Mouse (Mus musculus) midbrain, embryonic 14.5 days (tissue): ENCODE results near the gene Tbc1d19. TPM values are rescaled to one million over a fixed set of nuclear protein-coding genes. Genes with fewer than 3 reads are reported as not detected.

Experiments
- ATAC-seq: fragments of 200-750 bp; cut with Nextera tagmentation; 2 replicates; pipeline ENCODE4 v1.8.0; 2017; ENCODE audit warnings: moderate number of reproducible peaks, moderate library complexity; ENCODE audit not compliant: low FRiP score, low TSS enrichment
- DNase-seq: peaks from one replicate; pipeline ENCODE4 v3.0.0-alpha.2; 2015
- H3K27ac ChIP-seq: fragments of 300-500 bp; sonication (generic); replicated peaks from 2 replicates; pipeline ENCODE4 v1.5.1; 2014; ENCODE audit warnings: mild to moderate bottlenecking, low read depth, low read length, moderate library complexity
- H3K27me3 ChIP-seq: fragments of 300-500 bp; sonication (generic); 2 replicates; pipeline ENCODE4 v1.6.1; 2014; ENCODE audit warnings: low read length, control low read depth, mixed read lengths; ENCODE audit not compliant: control insufficient read depth, insufficient read depth
- H3K36me3 ChIP-seq: fragments of 300-500 bp; sonication (generic); 2 replicates; pipeline ENCODE4 v1.6.1; 2014; ENCODE audit warnings: low read length, control low read depth; ENCODE audit not compliant: control insufficient read depth, insufficient read depth
- H3K4me1 ChIP-seq: fragments of 300-500 bp; sonication (generic); 2 replicates; pipeline ENCODE4 v1.6.1; 2014; ENCODE audit warnings: mild to moderate bottlenecking, antibody characterized with exemption, low read length, control low read depth; ENCODE audit not compliant: control insufficient read depth, insufficient read depth
- H3K4me2 ChIP-seq: fragments of 300-500 bp; sonication (generic); 2 replicates; pipeline ENCODE4 v1.6.1; 2014; ENCODE audit warnings: mild to moderate bottlenecking, low read length, moderate library complexity
- H3K4me3 ChIP-seq: fragments of 300-500 bp; sonication (generic); replicated peaks from 2 replicates; pipeline ENCODE4 v1.5.1; 2014; ENCODE audit warnings: low read depth, low read length
- H3K9ac ChIP-seq: fragments of 300-500 bp; sonication (generic); replicated peaks from 2 replicates; pipeline ENCODE4 v1.6.1; 2014; ENCODE audit warnings: mild to moderate bottlenecking, low read length, moderate library complexity
- H3K9me3 ChIP-seq: fragments of 300-500 bp; sonication (generic); 2 replicates; pipeline ENCODE4 v1.6.1; 2016; ENCODE audit warnings: low read length, control low read depth, mixed read lengths; ENCODE audit not compliant: control insufficient read depth
- WGBS: fragments of 180-500 bp; shearing (Covaris S2); extraction: QIAGEN DNeasy Blood & Tissue Kit; methylation state at CpG from one replicate; pipeline ENCODE4 v1.1.7; 2014; 5-methylcytosine and 5-hydroxymethylcytosine counted together
- polyA plus RNA-seq: library from polyadenylated mRNA; unstranded; fragments of >200 nt; fragmentation: Nextera tagmentation; extraction: Ambion mirVana; gene quantifications from 2 replicates; pipeline ENCODE4 v1.2.1, GENCODE M21; 2014

The Tbc1d19 gene
- polyA plus RNA-seq, 1 experiment from 2014 or later = 71.0 TPM

DNA sequence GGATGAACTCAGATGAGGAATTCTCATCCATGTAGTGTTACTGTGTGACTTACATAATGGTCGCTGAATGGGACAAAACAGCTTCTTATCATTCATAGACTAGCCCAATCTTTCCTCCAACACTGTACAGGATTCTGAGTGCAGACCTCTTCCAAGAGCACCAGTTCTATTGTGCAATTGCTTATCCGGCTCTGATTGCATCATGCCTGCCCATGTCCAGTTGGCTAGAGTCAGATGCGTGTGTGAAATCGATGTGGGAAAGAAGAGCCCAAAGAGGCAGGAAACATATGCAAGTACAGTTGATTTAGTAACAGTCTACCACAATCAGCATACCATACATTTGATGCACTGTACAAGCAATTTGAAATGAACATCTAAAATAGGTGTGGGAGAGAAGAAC, 127.8 kb downstream of the Tbc1d19 start:
- Histone ChIP-seq H3K9me3 (no peaks in the 10 kb centered on the region), H3K27ac (no peak overlapping the region), H3K4me2 (no peak overlapping the region), H3K4me1 (no peaks in the 10 kb centered on the region), H3K4me3 (no peak overlapping the region), H3K9ac (no peak overlapping the region), H3K27me3 (no peaks in the 10 kb centered on the region), H3K36me3 (no peaks in the 10 kb centered on the region)
- WGBS = 93% methylated on average over 4 of the region's 4 CpGs
- ATAC-seq (no peak), DNase-seq (no peak)

DNA sequence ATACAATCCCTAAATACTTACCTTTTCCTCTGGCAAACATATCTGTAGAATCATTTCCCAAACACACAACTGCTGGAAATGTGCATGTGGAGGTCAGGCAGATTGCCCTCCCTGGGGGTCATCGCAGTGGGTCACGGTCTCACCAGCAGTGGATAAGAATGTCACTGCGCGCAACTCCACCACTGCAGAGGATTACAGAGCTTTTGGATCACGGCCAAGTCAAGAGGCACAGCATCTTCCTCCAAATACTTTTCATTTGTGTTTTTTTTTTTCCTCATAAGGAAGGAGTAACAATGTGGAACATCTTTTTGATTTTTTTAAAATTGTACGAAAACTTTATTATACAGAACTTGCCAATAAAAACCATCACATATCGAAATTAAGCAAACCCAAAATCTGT, 129.6 kb downstream of the Tbc1d19 start:
- H3K36me3 ChIP-seq = no peaks in the 10 kb centered on the region
- H3K4me2 ChIP-seq = no peak overlapping the region
- no peak overlapping the region for H3K4me3 ChIP-seq
- H3K4me1 ChIP-seq = no peaks in the 10 kb centered on the region
- WGBS = 78% methylated on average over 7 of the region's 7 CpGs
- no peak overlapping the region for H3K27ac ChIP-seq
- H3K27me3 ChIP-seq = no peaks in the 10 kb centered on the region
- no peaks in the 10 kb centered on the region for H3K9me3 ChIP-seq
- H3K9ac ChIP-seq = no peak overlapping the region
- ATAC-seq (no peak), DNase-seq (peak; percentile 49)

DNA sequence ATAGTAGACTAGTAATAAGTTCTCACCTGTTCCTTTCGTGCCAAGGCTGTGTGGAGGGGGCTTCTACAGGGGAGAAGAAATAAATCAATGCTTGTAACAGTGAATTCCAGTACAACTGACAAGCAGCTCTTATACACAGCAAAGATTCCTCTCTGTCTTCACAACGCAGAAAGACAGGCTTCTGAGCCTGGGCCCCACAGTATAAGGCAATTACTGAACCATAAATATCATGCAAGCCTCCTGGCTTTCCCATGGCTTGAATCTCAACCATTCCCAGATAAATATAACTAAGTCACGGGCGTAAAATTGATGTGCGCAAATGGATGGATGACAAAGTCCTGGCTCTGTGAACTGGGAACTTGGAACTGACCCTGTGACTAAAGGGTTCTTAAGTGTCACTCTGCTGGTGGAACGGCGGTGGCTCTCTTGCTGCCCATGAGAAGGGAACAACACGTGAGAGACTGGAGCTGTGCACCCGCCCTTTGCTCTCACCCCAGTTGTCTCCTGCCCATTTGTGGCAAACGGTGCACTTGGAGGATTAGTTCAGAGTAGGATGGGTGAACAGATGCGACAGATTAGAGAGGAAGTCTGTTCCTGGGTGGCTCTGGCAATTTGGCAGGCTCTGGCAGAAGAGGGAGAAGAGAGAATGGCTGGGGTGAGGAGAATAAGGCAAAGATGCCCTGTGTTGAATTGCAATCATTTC, 132.1 kb downstream of the Tbc1d19 start:
- WGBS = 61% methylated on average over 11 of the region's 11 CpGs
- ATAC-seq (no peak), DNase-seq (no peak)
- Histone ChIP-seq H3K4me3 (no peak overlapping the region), H3K9me3 (no peaks in the 10 kb centered on the region), H3K36me3 (no peaks in the 10 kb centered on the region), H3K9ac (no peak overlapping the region), H3K4me1 (no peaks in the 10 kb centered on the region), H3K27me3 (no peaks in the 10 kb centered on the region), H3K4me2 (no peak overlapping the region), H3K27ac (no peak overlapping the region)

DNA sequence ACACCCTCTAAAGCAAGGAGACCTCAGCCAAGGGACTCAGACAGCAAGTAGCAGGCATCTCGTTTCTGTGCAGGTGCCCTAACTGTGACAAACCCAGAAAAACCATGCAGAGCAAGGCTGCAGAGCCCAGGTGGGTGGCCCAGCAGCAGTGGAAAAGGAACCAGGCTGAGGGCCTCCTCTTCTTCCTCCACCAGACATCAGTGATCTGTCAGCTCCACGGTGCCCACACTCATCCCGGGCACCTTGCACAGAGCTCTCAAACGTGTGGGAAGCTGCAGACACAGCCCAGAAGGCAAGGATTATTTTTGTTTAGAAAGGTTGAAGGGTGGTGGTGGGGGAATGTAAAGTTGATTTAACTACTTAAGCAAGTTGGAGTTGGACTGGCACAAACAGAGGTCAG, 132.9 kb downstream of the Tbc1d19 start:
- Histone ChIP-seq H3K36me3 (no peaks in the 10 kb centered on the region), H3K27ac (no peak overlapping the region), H3K4me2 (no peak overlapping the region), H3K9me3 (no peaks in the 10 kb centered on the region), H3K4me1 (no peaks in the 10 kb centered on the region), H3K27me3 (no peaks in the 10 kb centered on the region), H3K4me3 (no peak overlapping the region), H3K9ac (no peak overlapping the region)
- no peak for DNase-seq
- WGBS = 70% methylated on average over 4 of the region's 4 CpGs
- no peak for ATAC-seq

DNA sequence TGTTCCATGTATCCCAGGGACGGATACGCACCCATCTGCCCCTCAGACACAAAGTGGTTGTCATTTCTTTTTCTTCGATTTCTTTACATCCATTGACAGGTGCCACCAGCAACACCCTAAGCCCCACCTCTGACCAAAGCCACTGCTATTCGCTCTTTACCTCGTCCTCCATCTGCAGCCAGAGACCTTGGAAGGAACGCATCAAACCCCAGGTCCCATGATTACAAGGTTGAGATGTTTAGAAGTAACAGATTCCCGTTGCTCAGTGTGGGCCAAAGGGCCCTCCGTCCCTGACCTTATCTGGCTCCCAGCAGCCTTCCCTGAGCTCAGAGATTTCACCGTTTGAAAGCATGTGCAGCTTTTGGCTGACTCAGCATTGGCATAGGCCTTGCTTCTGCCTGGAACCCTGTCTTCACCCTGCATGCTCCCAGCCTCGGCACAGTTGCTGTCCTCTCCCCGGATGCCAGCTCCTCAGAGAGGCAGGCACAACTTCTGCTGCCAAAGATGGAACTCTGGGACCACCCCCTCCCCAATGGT, 134.0 kb downstream of the Tbc1d19 start:
- Histone ChIP-seq H3K4me1 (no peaks in the 10 kb centered on the region), H3K9me3 (no peaks in the 10 kb centered on the region), H3K27ac (no peak overlapping the region), H3K4me2 (no peak overlapping the region), H3K4me3 (no peak overlapping the region), H3K27me3 (no peaks in the 10 kb centered on the region), H3K36me3 (no peaks in the 10 kb centered on the region), H3K9ac (no peak overlapping the region)
- 82% methylated on average over 11 of the region's 11 CpGs for WGBS
- no peak for ATAC-seq
- DNase-seq = no peak

DNA sequence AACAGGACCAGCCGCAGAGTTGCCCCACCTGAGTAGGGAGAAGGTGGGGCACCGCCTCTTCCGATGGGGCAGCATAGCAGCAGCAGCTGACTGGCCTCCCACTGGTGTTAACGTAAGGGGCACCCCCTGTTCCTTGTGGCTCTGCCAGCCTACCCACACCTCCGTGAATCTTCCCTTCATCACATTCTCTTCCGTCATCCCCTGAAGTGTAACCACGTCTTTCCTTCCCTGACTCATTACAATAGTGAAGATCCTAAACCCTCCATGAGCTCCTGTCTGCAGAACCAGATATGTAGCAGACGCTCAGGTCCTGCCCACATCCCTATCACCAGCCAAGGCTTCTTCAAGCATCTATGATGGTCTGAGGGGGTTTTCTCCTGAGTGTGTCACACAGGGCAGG, 137.3 kb downstream of the Tbc1d19 start:
- no peak overlapping the region for H3K4me2 ChIP-seq
- no peak for DNase-seq
- ATAC-seq = no peak
- no peaks in the 10 kb centered on the region for H3K4me1 ChIP-seq
- H3K27me3 ChIP-seq = no peaks in the 10 kb centered on the region
- no peak overlapping the region for H3K9ac ChIP-seq
- WGBS = 97% methylated on average over 8 of the region's 8 CpGs
- H3K4me3 ChIP-seq = no peak overlapping the region
- no peaks in the 10 kb centered on the region for H3K9me3 ChIP-seq
- H3K36me3 ChIP-seq = no peaks in the 10 kb centered on the region
- no peak overlapping the region for H3K27ac ChIP-seq

DNA sequence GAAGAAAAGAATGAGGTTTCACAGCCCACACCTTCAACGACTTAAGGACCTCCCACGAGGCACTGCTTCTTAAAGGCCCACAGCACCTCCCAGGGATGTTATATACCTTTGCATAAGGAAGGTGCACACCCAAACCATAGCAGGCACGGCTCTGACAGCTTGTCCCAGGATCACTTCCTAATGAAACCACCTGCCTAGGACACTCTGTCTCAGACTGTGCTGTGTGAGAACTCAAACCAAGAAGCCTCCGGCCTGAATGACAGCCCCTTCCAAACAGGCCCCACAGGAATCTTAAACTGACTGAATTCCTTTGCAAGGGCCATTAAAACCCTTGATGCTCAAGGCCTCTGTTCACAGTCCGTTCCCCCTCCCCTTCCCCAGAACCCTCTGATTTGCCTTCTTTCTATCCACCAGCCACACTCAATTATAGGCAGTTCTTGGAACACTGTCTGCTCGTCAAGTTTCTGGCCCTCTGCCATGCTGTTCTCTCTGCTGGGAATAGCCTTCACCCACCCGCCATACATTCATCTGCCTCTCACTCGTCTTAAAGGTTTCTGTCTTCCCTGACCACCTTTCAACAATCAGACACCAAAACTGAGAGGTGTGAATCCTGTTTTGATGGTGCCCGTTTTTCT, 138.3 kb downstream of the Tbc1d19 start:
- WGBS = 49% methylated on average over 9 of the region's 9 CpGs
- no peak overlapping the region for H3K27ac ChIP-seq
- H3K4me3 ChIP-seq = no peak overlapping the region
- H3K9ac ChIP-seq = no peak overlapping the region
- no peaks in the 10 kb centered on the region for H3K36me3 ChIP-seq
- H3K4me1 ChIP-seq = no peaks in the 10 kb centered on the region
- ATAC-seq (peak; percentile 46; the same call in 1 of the 2 replicates), DNase-seq (peak; percentile 63)
- H3K4me2 ChIP-seq = no peak overlapping the region
- H3K27me3 ChIP-seq = no peaks in the 10 kb centered on the region
- no peaks in the 10 kb centered on the region for H3K9me3 ChIP-seq

DNA sequence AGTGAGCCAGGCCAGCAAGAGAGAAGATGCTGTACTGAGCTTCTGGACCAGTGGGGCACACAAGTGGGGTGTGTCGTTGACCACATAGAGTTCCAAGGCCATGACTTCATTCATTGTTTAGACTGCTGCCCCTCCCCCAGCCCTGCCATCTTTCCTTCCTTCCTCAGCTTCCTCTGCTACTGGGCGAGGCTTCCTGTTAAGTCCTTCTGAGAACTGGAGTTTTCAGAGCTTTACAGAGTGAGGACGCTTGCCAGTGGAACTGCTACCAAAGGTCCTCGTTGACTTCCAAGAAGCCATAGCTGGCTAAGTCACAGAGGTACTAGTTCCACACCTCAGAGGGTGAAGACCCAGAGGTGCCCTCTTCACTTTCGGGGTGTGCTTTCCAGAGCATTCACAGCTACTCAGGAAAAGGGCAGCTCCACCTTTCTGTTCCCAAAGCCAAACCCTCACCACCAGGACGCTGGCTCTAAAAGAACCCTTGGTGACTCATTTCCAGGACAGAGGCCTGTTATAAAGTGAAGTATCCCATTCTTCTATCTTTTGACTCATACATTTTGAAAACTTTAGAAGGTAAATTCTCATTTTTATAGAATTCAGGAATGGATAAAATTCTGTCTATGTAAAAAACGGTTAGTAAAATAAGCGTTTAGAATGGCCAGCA, 139.3 kb downstream of the Tbc1d19 start:
- no peaks in the 10 kb centered on the region for H3K27me3 ChIP-seq
- H3K9me3 ChIP-seq = no peaks in the 10 kb centered on the region
- H3K4me1 ChIP-seq = no peaks in the 10 kb centered on the region
- no peak overlapping the region for H3K4me3 ChIP-seq
- H3K27ac ChIP-seq = no peak overlapping the region
- H3K36me3 ChIP-seq = no peaks in the 10 kb centered on the region
- no peak overlapping the region for H3K4me2 ChIP-seq
- no peak overlapping the region for H3K9ac ChIP-seq
- 88% methylated on average over 8 of the region's 8 CpGs for WGBS
- DNase-seq (no peak), ATAC-seq (no peak)
